Mouse (Mus musculus) cerebellum, adult 2 months (tissue): ENCODE data around the gene Acy3.

Source experiments
- CTCF ChIP-seq: fragments of 200-500 bp; IDR thresholded peaks from 2 replicates; pipeline ENCODE4 v1.5.1; 2011; ENCODE audit warnings: low read depth, mild to moderate bottlenecking, control low read depth, low read length, moderate library complexity, borderline replicate concordance; ENCODE audit not compliant: insufficient read depth
- POLR2A ChIP-seq: fragments of 200-500 bp; IDR thresholded peaks from 2 replicates; pipeline ENCODE4 v1.6.1; 2011; ENCODE audit warnings: low read length, control low read depth, borderline replicate concordance; ENCODE audit not compliant: insufficient read depth

GRCm38 (mm10) chr19:3975866-3976265, 10.5 kb upstream of the Acy3 start:
- TF ChIP-seq POLR2A (no peak), CTCF (no peak)
